Mouse (Mus musculus): ENCODE data around the gene Gm2042. TPM values are rescaled to one million over a fixed set of nuclear protein-coding genes. Genes with fewer than 3 reads are reported as not detected.

The Gm2042 gene
- polyA plus RNA-seq (2012; rRNA removed; ENCODE audit: low replicate concordance), result not detected in 2 replicates

DNA sequence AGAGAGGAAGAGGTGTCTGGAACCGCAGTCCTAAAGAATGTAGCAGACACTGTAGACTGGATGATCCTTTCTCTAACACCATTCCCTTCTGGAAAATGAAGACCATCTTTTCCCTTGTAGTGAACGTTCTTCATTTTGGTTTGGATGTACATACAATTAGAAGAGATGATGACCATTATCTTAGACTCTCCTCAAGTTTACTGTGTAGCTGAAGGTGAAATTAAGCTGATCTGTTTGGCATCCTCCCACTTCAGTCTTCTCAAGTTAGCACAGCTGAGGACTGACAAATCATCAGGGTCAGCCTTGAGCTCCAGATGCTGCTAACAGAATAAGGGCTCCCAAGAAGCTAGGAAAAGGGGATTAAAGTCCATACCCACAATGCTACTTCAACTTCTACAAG is at the start of gene Gm2042:
Gene Gm2042 (plus strand): TSS at position 301 of the 400 bp plus-strand sequence.

DNA sequence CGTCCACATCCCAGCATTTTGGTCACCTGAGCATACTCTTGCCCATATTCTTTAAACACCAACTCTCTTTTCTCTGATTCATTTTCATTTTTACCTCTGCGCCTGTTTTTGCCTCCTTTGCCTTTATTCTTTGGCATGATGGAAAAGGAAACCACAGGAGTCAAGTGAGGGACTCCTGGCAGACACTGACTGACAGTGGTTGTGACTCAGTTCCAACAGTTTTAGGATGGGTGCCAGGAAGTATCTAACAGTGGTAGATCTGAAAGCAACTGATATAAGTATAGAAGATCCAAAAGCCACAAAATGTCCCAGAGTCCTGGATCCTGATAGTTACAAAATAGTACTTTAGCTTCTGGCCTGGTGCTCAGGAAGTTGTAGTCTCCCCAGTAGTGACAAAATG is 34.2 kb upstream of the Gm2042 start, which contains the start of gene Gm2035:
Gene Gm2035 (minus strand): TSS at position 137 of the 400 bp plus-strand sequence.

Other genes starting within 250 kb of the Gm2042 start
- gene Gm21319, start 178.3 kb upstream of the Gm2042 start, polyA plus RNA-seq (2012; rRNA removed; ENCODE audit: low replicate concordance), result not detected in 2 replicates
- not detected in 2 replicates for gene Gm21936, start 158.6 kb upstream of the Gm2042 start, polyA plus RNA-seq (2012; rRNA removed; ENCODE audit: low replicate concordance)
- not detected in 2 replicates for gene BB287469, start 137.5 kb upstream of the Gm2042 start, polyA plus RNA-seq (2012; rRNA removed; ENCODE audit: low replicate concordance)
- gene Gm2001, start 111.7 kb upstream of the Gm2042 start, polyA plus RNA-seq (2012; rRNA removed; ENCODE audit: low replicate concordance), result not detected in 2 replicates
- gene Gm2016, start 80.0 kb upstream of the Gm2042 start, polyA plus RNA-seq (2012; rRNA removed; ENCODE audit: low replicate concordance), result not detected in 2 replicates
- gene Gm2022, start 58.7 kb upstream of the Gm2042 start, polyA plus RNA-seq (2012; rRNA removed; ENCODE audit: low replicate concordance), result not detected in 2 replicates
- gene Gm2035, start 34.2 kb upstream of the Gm2042 start, polyA plus RNA-seq (2012; rRNA removed; ENCODE audit: low replicate concordance), result not detected in 2 replicates
- not detected in 2 replicates for gene Gm2075, start 57.8 kb downstream of the Gm2042 start, polyA plus RNA-seq (2012; rRNA removed; ENCODE audit: low replicate concordance)
- gene Gm6803, start 64.7 kb downstream of the Gm2042 start, polyA plus RNA-seq (2012; rRNA removed; ENCODE audit: low replicate concordance), result not detected in 2 replicates
- gene Gm2056, start 72.9 kb downstream of the Gm2042 start, polyA plus RNA-seq (2012; rRNA removed; ENCODE audit: low replicate concordance), result not detected in 2 replicates
- not detected in 2 replicates for gene Gm16368, start 129.6 kb downstream of the Gm2042 start, polyA plus RNA-seq (2012; rRNA removed; ENCODE audit: low replicate concordance)
- gene Gm10436, start 228.0 kb downstream of the Gm2042 start, polyA plus RNA-seq (2012; rRNA removed; ENCODE audit: low replicate concordance), result not detected in 2 replicates